Mouse (Mus musculus): ENCODE results near the gene Amz2.

- TF ChIP-seq TAL1 (IDR thresholded peaks at IDR 0.05; ENCODE audit: low read length) = no peak
- TF ChIP-seq GATA1 (IDR thresholded peaks at IDR 0.05; ENCODE audit: low read length) = no peak
Measured at GRCm38 (mm10) chr11:109475717-109476116, 50.0 kb downstream of the Amz2 start.

All from erythroblast, embryonic 14.5 days (primary cell).